Mouse (Mus musculus) MEL (cell line): ENCODE data around the gene Figla.

ENCODE experiments used
- CTCF ChIP-seq, 3 experiments: IDR thresholded peaks in 2 of 3; conservative IDR thresholded peaks in 1 of 3; 2 replicates each; pipeline ENCODE4 v1.5.1; 2011 to 2012; ENCODE audit warnings: low read length in 3 of 3, low read depth in 2 of 3, mild to moderate bottlenecking in 2 of 3, improper control_type of control experiment in 1 of 3, inconsistent platforms in 1 of 3, mixed read lengths in 1 of 3, moderate library complexity in 1 of 3; ENCODE audit not compliant: control insufficient read depth in 1 of 3, insufficient read depth in 1 of 3, poor library complexity in 1 of 3, severe bottlenecking in 1 of 3
- KAT2A ChIP-seq: conservative IDR thresholded peaks from 2 replicates; pipeline ENCODE4 v1.6.1; 2012; ENCODE audit warnings: low read depth, low read length, improper control_type of control experiment, inconsistent platforms
- MAFK ChIP-seq: IDR thresholded peaks from 2 replicates; pipeline ENCODE4 v1.6.1; 2011; ENCODE audit warnings: low read depth, mild to moderate bottlenecking, low read length, improper control_type of control experiment, borderline replicate concordance
- MAX ChIP-seq: IDR thresholded peaks from 2 replicates; pipeline ENCODE4 v1.6.1; 2011; ENCODE audit warnings: low read length, improper control_type of control experiment
- MYC ChIP-seq: IDR thresholded peaks from 2 replicates; pipeline ENCODE4 v1.6.1; 2011; ENCODE audit warnings: low read depth, mild to moderate bottlenecking, low read length, improper control_type of control experiment, moderate library complexity
- POLR2A ChIP-seq, 2 experiments: IDR thresholded peaks; 2 replicates each; pipeline ENCODE4 v1.6.1; 2011 to 2012; ENCODE audit warnings: low read length in 2 of 2, mild to moderate bottlenecking in 2 of 2, control low read depth in 1 of 2, improper control_type of control experiment in 1 of 2, low read depth in 1 of 2, moderate library complexity in 1 of 2; ENCODE audit not compliant: control insufficient read depth in 1 of 2, insufficient read depth in 1 of 2, poor library complexity in 1 of 2
- RCOR1 ChIP-seq: IDR thresholded peaks from 2 replicates; pipeline ENCODE4 v1.6.1; 2012; ENCODE audit warnings: low read depth, mild to moderate bottlenecking, inconsistent platforms, low read length, improper control_type of control experiment
- SMC3 ChIP-seq: IDR thresholded peaks from 2 replicates; pipeline ENCODE4 v1.6.1; 2011; ENCODE audit warnings: low read depth, low read length, improper control_type of control experiment
- USF1 ChIP-seq: IDR thresholded peaks from 2 replicates; pipeline ENCODE4 v1.6.1; 2014; ENCODE audit warnings: low read depth, mild to moderate bottlenecking, inconsistent platforms, low read length, improper control_type of control experiment, moderate library complexity
- ZKSCAN1 ChIP-seq: IDR thresholded peaks from 2 replicates; pipeline ENCODE4 v1.6.1; 2012; ENCODE audit warnings: low read depth, mild to moderate bottlenecking, inconsistent platforms, low read length, improper control_type of control experiment, moderate library complexity

DNA sequence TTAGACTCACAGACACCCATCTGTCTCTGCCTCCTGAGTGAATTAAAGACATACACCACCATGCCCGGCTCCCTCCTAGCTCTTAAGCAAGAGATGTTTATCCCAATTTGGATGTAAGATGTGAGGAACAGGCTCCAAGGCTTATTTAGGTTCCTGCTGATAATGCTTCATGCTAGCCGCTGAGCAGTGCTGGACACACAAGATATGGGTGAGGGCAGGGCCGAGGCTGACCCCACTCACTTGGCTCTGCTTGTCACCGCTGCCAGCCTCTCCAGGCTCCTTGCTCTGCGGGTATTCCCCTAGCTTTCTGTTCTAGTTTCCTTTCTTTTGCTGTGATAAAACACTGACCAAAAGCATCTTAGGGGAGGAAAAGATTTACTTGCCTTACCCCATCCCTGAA lies 37.6 kb downstream of the Figla start:
- no peak for TF ChIP-seq MAFK
- TF ChIP-seq CTCF (IDR thresholded peaks at IDR 0.05 in 2 of 3, conservative IDR thresholded peaks at IDR 0.05 in 1 of 3; ENCODE audit: control insufficient read depth in 1 of 3, insufficient read depth in 1 of 3, low read depth in 2 of 3, low read length in 3 of 3, poor library complexity in 1 of 3, severe bottlenecking in 1 of 3), result no peak
- TF ChIP-seq MYC, result no peak
- no peak for TF ChIP-seq SMC3
- TF ChIP-seq MAX, result no peak
- TF ChIP-seq KAT2A, result no peak
- TF ChIP-seq POLR2A (IDR thresholded peaks at IDR 0.05; ENCODE audit: control insufficient read depth in 1 of 2, insufficient read depth in 1 of 2, low read depth in 1 of 2, low read length in 2 of 2, poor library complexity in 1 of 2), result no peak
- no peak for TF ChIP-seq USF1
- no peak for TF ChIP-seq ZKSCAN1
- TF ChIP-seq RCOR1, result no peak
